Mouse (Mus musculus) MEL (cell line): ENCODE data around the gene Ankfn1. TPM values are rescaled to one million over a fixed set of nuclear protein-coding genes. Genes with fewer than 3 reads are reported as not detected.

Source experiments
- DNase-seq: peaks from one replicate; pipeline ENCODE4 v3.0.0; 2011; ENCODE audit warnings: low read depth, low spot score
- H3K27ac ChIP-seq: 2 replicates; pipeline ENCODE4 v1.5.1; 2012; ENCODE audit warnings: low read depth, mild to moderate bottlenecking, control low read depth, low read length, moderate library complexity; ENCODE audit not compliant: control insufficient read depth
- H3K27me3 ChIP-seq, 2 experiments: fragments of 150-350 bp in 1 of 2; sonication (generic) in 1 of 2; 2 replicates each; pipeline ENCODE4 v1.6.1; 2012; ENCODE audit warnings: low read length in 2 of 2, mild to moderate bottlenecking in 2 of 2, improper control_type of control experiment in 1 of 2, moderate library complexity in 1 of 2; ENCODE audit not compliant: insufficient read depth in 2 of 2, control insufficient read depth in 1 of 2
- H3K36me3 ChIP-seq, 2 experiments: 2 replicates each; pipeline ENCODE4 v1.6.1; 2012 to 2014; ENCODE audit warnings: low read length in 2 of 2, improper control_type of control experiment in 1 of 2, inconsistent platforms in 1 of 2, mild to moderate bottlenecking in 1 of 2; ENCODE audit not compliant: insufficient read depth in 2 of 2, control insufficient read depth in 1 of 2
- H3K4me1 ChIP-seq, 2 experiments: fragments of 150-350 bp in 1 of 2; sonication (generic) in 1 of 2; 2 replicates each; pipeline ENCODE4 v1.6.1; 2012; ENCODE audit warnings: low read length in 2 of 2, improper control_type of control experiment in 1 of 2, mild to moderate bottlenecking in 1 of 2; ENCODE audit not compliant: insufficient read depth in 2 of 2, control insufficient read depth in 1 of 2
- H3K4me3 ChIP-seq, 2 experiments: fragments of 150-350 bp in 1 of 2; sonication (generic) in 1 of 2; 2 replicates each; pipeline ENCODE4 v1.5.1; 2012; ENCODE audit warnings: low read depth in 2 of 2, low read length in 2 of 2, mild to moderate bottlenecking in 2 of 2, moderate library complexity in 2 of 2, control low read depth in 1 of 2, improper control_type of control experiment in 1 of 2; ENCODE audit not compliant: control insufficient read depth in 1 of 2, insufficient read depth in 1 of 2
- H3K79me2 ChIP-seq: 2 replicates; pipeline ENCODE4 v1.6.1; 2012; ENCODE audit warnings: mild to moderate bottlenecking, low read length, moderate library complexity; ENCODE audit not compliant: control insufficient read depth, poor library complexity, insufficient read depth
- H3K9ac ChIP-seq: 2 replicates; pipeline ENCODE4 v1.6.1; 2012; ENCODE audit warnings: low read depth, mild to moderate bottlenecking, control low read depth, low read length, moderate library complexity; ENCODE audit not compliant: control insufficient read depth, poor library complexity, severe bottlenecking
- H3K9me3 ChIP-seq: fragments of 150-350 bp; sonication (generic); replicated peaks from 2 replicates; pipeline ENCODE4 v1.6.1; 2012; ENCODE audit warnings: mild to moderate bottlenecking, low read length, improper control_type of control experiment, moderate library complexity; ENCODE audit not compliant: insufficient read depth
- BHLHE40 ChIP-seq: IDR thresholded peaks from 2 replicates; pipeline ENCODE4 v1.6.1; 2012; ENCODE audit warnings: low read depth, mild to moderate bottlenecking, inconsistent platforms, low read length, improper control_type of control experiment, borderline replicate concordance
- CHD1 ChIP-seq: IDR thresholded peaks from 2 replicates; pipeline ENCODE4 v1.6.1; 2012; ENCODE audit warnings: low read depth, mild to moderate bottlenecking, inconsistent platforms, low read length, improper control_type of control experiment
- CHD2 ChIP-seq: IDR thresholded peaks from 2 replicates; pipeline ENCODE4 v1.6.1; 2011; ENCODE audit warnings: low read length, improper control_type of control experiment
- CTCF ChIP-seq, 3 experiments: IDR thresholded peaks in 2 of 3; conservative IDR thresholded peaks in 1 of 3; 2 replicates each; pipeline ENCODE4 v1.5.1; 2011 to 2012; ENCODE audit warnings: low read length in 3 of 3, low read depth in 2 of 3, mild to moderate bottlenecking in 2 of 3, improper control_type of control experiment in 1 of 3, inconsistent platforms in 1 of 3, mixed read lengths in 1 of 3, moderate library complexity in 1 of 3; ENCODE audit not compliant: control insufficient read depth in 1 of 3, insufficient read depth in 1 of 3, poor library complexity in 1 of 3, severe bottlenecking in 1 of 3
- GATA1 ChIP-seq: IDR thresholded peaks from 2 replicates; pipeline ENCODE4 v1.6.1; 2011; ENCODE audit warnings: low read depth, low read length, improper control_type of control experiment
- KAT2A ChIP-seq: conservative IDR thresholded peaks from 2 replicates; pipeline ENCODE4 v1.6.1; 2012; ENCODE audit warnings: low read depth, low read length, improper control_type of control experiment, inconsistent platforms
- MAFK ChIP-seq: IDR thresholded peaks from 2 replicates; pipeline ENCODE4 v1.6.1; 2011; ENCODE audit warnings: low read depth, mild to moderate bottlenecking, low read length, improper control_type of control experiment, borderline replicate concordance
- MAX ChIP-seq: IDR thresholded peaks from 2 replicates; pipeline ENCODE4 v1.6.1; 2011; ENCODE audit warnings: low read length, improper control_type of control experiment
- MAZ ChIP-seq: IDR thresholded peaks from 2 replicates; pipeline ENCODE4 v1.6.1; 2012; ENCODE audit warnings: low read depth, mild to moderate bottlenecking, inconsistent platforms, low read length, improper control_type of control experiment
- MYC ChIP-seq: IDR thresholded peaks from 2 replicates; pipeline ENCODE4 v1.6.1; 2011; ENCODE audit warnings: low read depth, mild to moderate bottlenecking, low read length, improper control_type of control experiment, moderate library complexity
- POLR2A ChIP-seq, 2 experiments: IDR thresholded peaks; 2 replicates each; pipeline ENCODE4 v1.6.1; 2011 to 2012; ENCODE audit warnings: low read length in 2 of 2, mild to moderate bottlenecking in 2 of 2, control low read depth in 1 of 2, improper control_type of control experiment in 1 of 2, low read depth in 1 of 2, moderate library complexity in 1 of 2; ENCODE audit not compliant: control insufficient read depth in 1 of 2, insufficient read depth in 1 of 2, poor library complexity in 1 of 2
- RAD21 ChIP-seq: IDR thresholded peaks from 2 replicates; pipeline ENCODE4 v1.6.1; 2011; ENCODE audit warnings: mild to moderate bottlenecking, low read depth, low read length, improper control_type of control experiment
- RCOR1 ChIP-seq: IDR thresholded peaks from 2 replicates; pipeline ENCODE4 v1.6.1; 2012; ENCODE audit warnings: low read depth, mild to moderate bottlenecking, inconsistent platforms, low read length, improper control_type of control experiment
- SIN3A ChIP-seq: IDR thresholded peaks from 2 replicates; pipeline ENCODE4 v1.6.1; 2012; ENCODE audit warnings: low read length, improper control_type of control experiment, inconsistent platforms
- TCF12 ChIP-seq: IDR thresholded peaks from 2 replicates; pipeline ENCODE4 v1.6.1; 2014; ENCODE audit warnings: low read depth, mild to moderate bottlenecking, inconsistent platforms, low read length, improper control_type of control experiment, moderate library complexity
- USF1 ChIP-seq: IDR thresholded peaks from 2 replicates; pipeline ENCODE4 v1.6.1; 2014; ENCODE audit warnings: low read depth, mild to moderate bottlenecking, inconsistent platforms, low read length, improper control_type of control experiment, moderate library complexity
- USF2 ChIP-seq, 2 experiments: IDR thresholded peaks; 2 replicates each; pipeline ENCODE4 v1.6.1; 2011 to 2012; ENCODE audit warnings: improper control_type of control experiment in 2 of 2, low read length in 2 of 2, borderline replicate concordance in 1 of 2, inconsistent platforms in 1 of 2, low read depth in 1 of 2, mild to moderate bottlenecking in 1 of 2; ENCODE audit not compliant: insufficient read depth in 1 of 2
- ZC3H11A ChIP-seq: IDR thresholded peaks from 2 replicates; pipeline ENCODE4 v1.6.1; 2012; ENCODE audit warnings: low read depth, mild to moderate bottlenecking, inconsistent platforms, low read length, improper control_type of control experiment
- ZKSCAN1 ChIP-seq: IDR thresholded peaks from 2 replicates; pipeline ENCODE4 v1.6.1; 2012; ENCODE audit warnings: low read depth, mild to moderate bottlenecking, inconsistent platforms, low read length, improper control_type of control experiment, moderate library complexity
- ZNF384 ChIP-seq: IDR thresholded peaks from 2 replicates; pipeline ENCODE4 v1.6.1; 2012; ENCODE audit warnings: low read depth, mild to moderate bottlenecking, inconsistent platforms, low read length, improper control_type of control experiment
- polyA plus RNA-seq, 2 experiments: library from polyadenylated mRNA; stranded (reverse) in 1 of 2; unstranded in 1 of 2; fragments of >175 nt in 1 of 2; fragments of >200 nt in 1 of 2; gene quantifications; 2 replicates each; pipeline versions ENCODE4 v1.2.1 to v1.2.4; 2012; ENCODE audit warnings: low replicate concordance in 2 of 2, low read depth in 1 of 2; ENCODE audit not compliant: insufficient read length in 2 of 2, insufficient read depth in 1 of 2, missing spikeins in 1 of 2
- total RNA-seq: library from RNA; depleted of rRNA; stranded (reverse); fragments of 300-350 nt; gene quantifications from 2 replicates; pipeline ENCODE4 v1.2.3, GENCODE M21; 2012

Ankfn1 gene
- total and polyA plus RNA-seq, 3 experiments = not detected

GRCm38 (mm10) chr11:89472871-89473270 is 304.6 kb downstream of the Ankfn1 start:
- no peak overlapping the region for H3K4me3 ChIP-seq
- H3K36me3 ChIP-seq = no peaks in the 10 kb centered on the region
- H3K4me1 ChIP-seq = no peaks in the 10 kb centered on the region
- no peaks in the 10 kb centered on the region for H3K79me2 ChIP-seq
- no peak overlapping the region for H3K27ac ChIP-seq
- H3K9ac ChIP-seq = no peak overlapping the region
- H3K9me3 ChIP-seq = no peaks in the 10 kb centered on the region
- no peak for TF ChIP-seq USF2 (IDR thresholded peaks at IDR 0.05; ENCODE audit: borderline replicate concordance in 1 of 2, insufficient read depth in 1 of 2, low read depth in 1 of 2, low read length in 2 of 2)
- TF ChIP-seq ZKSCAN1 = no peak
- TF ChIP-seq ZNF384 = no peak
- no peak for TF ChIP-seq RCOR1
- TF ChIP-seq RAD21 = no peak
- TF ChIP-seq ZC3H11A = no peak
- TF ChIP-seq SIN3A = no peak
- no peak for TF ChIP-seq MAX
- TF ChIP-seq MAZ = no peak
- TF ChIP-seq GATA1 = no peak
- TF ChIP-seq POLR2A (IDR thresholded peaks at IDR 0.05; ENCODE audit: control insufficient read depth in 1 of 2, insufficient read depth in 1 of 2, low read depth in 1 of 2, low read length in 2 of 2, poor library complexity in 1 of 2) = no peak
- TF ChIP-seq MAFK = no peak
- DNase-seq = no peak
- no peaks in the 10 kb centered on the region for H3K27me3 ChIP-seq

DNA sequence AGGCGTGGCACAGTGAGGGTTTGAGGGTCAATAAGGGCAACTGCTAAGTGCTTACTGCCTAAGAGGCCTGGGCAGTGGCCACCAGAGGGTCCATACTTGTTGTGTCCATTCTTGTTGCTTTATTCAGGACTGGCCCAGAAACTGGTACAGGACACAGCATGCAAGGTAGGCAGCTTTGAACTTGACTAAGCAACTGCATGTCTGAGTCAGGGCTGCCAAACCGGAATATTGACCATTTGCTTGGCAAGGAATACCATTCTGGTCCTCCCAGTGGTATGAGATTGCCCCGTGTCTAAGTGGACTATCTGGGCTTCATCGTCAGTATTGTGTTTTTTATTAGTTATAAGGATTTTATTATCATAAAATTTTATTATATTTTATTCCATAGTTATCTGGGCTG is 312.1 kb downstream of the Ankfn1 start:
- no peaks in the 10 kb centered on the region for H3K36me3 ChIP-seq
- H3K9ac ChIP-seq = no peak overlapping the region
- no peaks in the 10 kb centered on the region for H3K79me2 ChIP-seq
- no peak for DNase-seq
- TF ChIP-seq CTCF (IDR thresholded peaks at IDR 0.05 in 2 of 3, conservative IDR thresholded peaks at IDR 0.05 in 1 of 3; ENCODE audit: control insufficient read depth in 1 of 3, insufficient read depth in 1 of 3, low read depth in 2 of 3, low read length in 3 of 3, poor library complexity in 1 of 3, severe bottlenecking in 1 of 3) = no peak
- TF ChIP-seq TCF12 = no peak
- TF ChIP-seq MAFK = no peak
- no peak for TF ChIP-seq USF1
- no peak overlapping the region for H3K27ac ChIP-seq
- H3K4me1 ChIP-seq = no peaks in the 10 kb centered on the region
- H3K4me3 ChIP-seq = no peak overlapping the region
- H3K9me3 ChIP-seq = no peaks in the 10 kb centered on the region
- H3K27me3 ChIP-seq = no peaks in the 10 kb centered on the region

GRCm38 (mm10) chr11:89462216-89462615 is 315.2 kb downstream of the Ankfn1 start:
- Histone ChIP-seq H3K36me3 (no peaks in the 10 kb centered on the region), H3K79me2 (no peaks in the 10 kb centered on the region), H3K27me3 (no peaks in the 10 kb centered on the region), H3K4me3 (no peak overlapping the region), H3K4me1 (no peaks in the 10 kb centered on the region), H3K27ac (no peak overlapping the region), H3K9me3 (no peaks in the 10 kb centered on the region), H3K9ac (no peak overlapping the region)
- TF ChIP-seq POLR2A (IDR thresholded peaks at IDR 0.05; ENCODE audit: control insufficient read depth in 1 of 2, insufficient read depth in 1 of 2, low read depth in 1 of 2, low read length in 2 of 2, poor library complexity in 1 of 2) (no peak), KAT2A (no peak), MAFK (no peak), CHD2 (no peak), ZKSCAN1 (no peak), MYC (no peak), BHLHE40 (no peak), CHD1 (no peak)
- DNase-seq = no peak
